Mouse (Mus musculus) midbrain, postnatal 0 days (tissue): ENCODE results near the gene Ube2q1. TPM values are rescaled to one million over a fixed set of nuclear protein-coding genes. Genes with fewer than 3 reads are reported as not detected.

Experiments
- ATAC-seq: fragments of 200-750 bp; cut with Nextera tagmentation; 2 replicates; pipeline ENCODE4 v1.8.0; 2017; ENCODE audit warnings: moderate number of reproducible peaks, mild to moderate bottlenecking, moderate TSS enrichment, moderate library complexity; ENCODE audit not compliant: low FRiP score
- DNase-seq: peaks from one replicate; pipeline ENCODE4 v3.0.0-alpha.2; 2015; ENCODE audit warnings: low spot score
- H3K27ac ChIP-seq: fragments of 300-500 bp; sonication (generic); 2 replicates; pipeline ENCODE4 v1.5.1; 2014; ENCODE audit warnings: low read depth, mild to moderate bottlenecking, low read length, mixed read lengths
- H3K27me3 ChIP-seq: fragments of 300-500 bp; sonication (generic); 2 replicates; pipeline ENCODE4 v1.6.1; 2014; ENCODE audit warnings: low read length, control low read depth, mixed read lengths; ENCODE audit not compliant: insufficient read depth
- H3K36me3 ChIP-seq: fragments of 300-500 bp; sonication (generic); 2 replicates; pipeline ENCODE4 v1.6.1; 2014; ENCODE audit warnings: low read length, control low read depth, mixed read lengths; ENCODE audit not compliant: insufficient read depth
- H3K4me1 ChIP-seq: fragments of 300-500 bp; sonication (generic); 2 replicates; pipeline ENCODE4 v1.6.1; 2014; ENCODE audit warnings: mild to moderate bottlenecking, control low read depth, antibody characterized with exemption, low read length, mixed read lengths; ENCODE audit not compliant: insufficient read depth
- H3K4me2 ChIP-seq: fragments of 300-500 bp; sonication (generic); 2 replicates; pipeline ENCODE4 v1.6.1; 2014; ENCODE audit warnings: low read depth, mild to moderate bottlenecking, low read length, mixed read lengths; ENCODE audit not compliant: poor library complexity, severe bottlenecking
- H3K4me3 ChIP-seq: fragments of 300-500 bp; sonication (generic); 2 replicates; pipeline ENCODE4 v1.5.1; 2014; ENCODE audit warnings: low read depth, mild to moderate bottlenecking, low read length, moderate library complexity
- H3K9ac ChIP-seq: fragments of 300-500 bp; sonication (generic); replicated peaks from 2 replicates; pipeline ENCODE4 v1.6.1; 2014; ENCODE audit warnings: mild to moderate bottlenecking, low read length, moderate library complexity, mixed read lengths; ENCODE audit not compliant: poor library complexity, severe bottlenecking
- H3K9me3 ChIP-seq: fragments of 300-500 bp; sonication (generic); 2 replicates; pipeline ENCODE4 v1.6.1; 2016; ENCODE audit warnings: low read length, control low read depth
- CTCF ChIP-seq: IDR thresholded peaks from 2 replicates; pipeline ENCODE4 v1.5.1; 2016; ENCODE audit warnings: antibody characterized with exemption, mild to moderate bottlenecking
- WGBS: fragments of 180-500 bp; shearing (Covaris S2); extraction: QIAGEN DNeasy Blood & Tissue Kit; methylation state at CpG from one replicate; pipeline ENCODE4 v1.1.7; 2014; 5-methylcytosine and 5-hydroxymethylcytosine counted together
- polyA plus RNA-seq: library from polyadenylated mRNA; unstranded; fragments of >200 nt; fragmentation: Nextera tagmentation; extraction: Ambion mirVana; gene quantifications from 2 replicates; pipeline ENCODE4 v1.2.1, GENCODE M21; 2015
- total RNA-seq: library from RNA; depleted of rRNA; stranded (reverse); fragments of >200 nt; gene quantifications from 2 replicates; pipeline ENCODE4 v1.2.3, GENCODE M21; 2014

Ube2q1 gene
- total and polyA plus RNA-seq, 2 experiments from 2014 or later = 9.4 to 62.2 TPM

DNA sequence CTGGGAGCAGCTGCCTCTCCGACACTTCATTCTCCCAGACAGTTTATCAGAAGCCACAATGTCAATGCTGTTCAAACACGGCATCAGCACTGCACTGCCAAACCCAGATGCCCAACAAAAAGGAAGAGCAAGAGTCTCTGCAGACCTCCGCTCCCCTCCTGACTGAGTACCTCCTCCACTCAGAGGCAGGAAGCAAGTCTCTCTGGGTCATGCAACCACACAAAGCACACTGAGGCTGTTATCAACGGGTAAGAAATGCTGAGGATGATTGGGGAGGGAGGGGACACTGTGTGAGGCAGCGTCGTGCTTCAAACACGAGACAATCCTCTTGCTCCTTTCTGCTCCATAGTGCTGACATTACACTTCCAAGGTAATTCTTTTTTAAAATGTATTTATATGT, 46.5 kb downstream of the Ube2q1 start:
- H3K4me3 ChIP-seq = no peak overlapping the region
- DNase-seq (no peak), ATAC-seq (no peak)
- H3K27me3 ChIP-seq = 0 out of 2 replicates have a peak, but pooled peaks cover 3% of the 10 kb centered on the region
- 73% methylated on average over 7 of the region's 7 CpGs for WGBS
- no peak for TF ChIP-seq CTCF
- no peaks in the 10 kb centered on the region for H3K9me3 ChIP-seq
- no peak overlapping the region for H3K9ac ChIP-seq
- no peak overlapping the region for H3K27ac ChIP-seq
- no peak overlapping the region for H3K4me2 ChIP-seq
- H3K36me3 ChIP-seq = no peaks in the 10 kb centered on the region
- H3K4me1 ChIP-seq = no peaks in the 10 kb centered on the region

DNA sequence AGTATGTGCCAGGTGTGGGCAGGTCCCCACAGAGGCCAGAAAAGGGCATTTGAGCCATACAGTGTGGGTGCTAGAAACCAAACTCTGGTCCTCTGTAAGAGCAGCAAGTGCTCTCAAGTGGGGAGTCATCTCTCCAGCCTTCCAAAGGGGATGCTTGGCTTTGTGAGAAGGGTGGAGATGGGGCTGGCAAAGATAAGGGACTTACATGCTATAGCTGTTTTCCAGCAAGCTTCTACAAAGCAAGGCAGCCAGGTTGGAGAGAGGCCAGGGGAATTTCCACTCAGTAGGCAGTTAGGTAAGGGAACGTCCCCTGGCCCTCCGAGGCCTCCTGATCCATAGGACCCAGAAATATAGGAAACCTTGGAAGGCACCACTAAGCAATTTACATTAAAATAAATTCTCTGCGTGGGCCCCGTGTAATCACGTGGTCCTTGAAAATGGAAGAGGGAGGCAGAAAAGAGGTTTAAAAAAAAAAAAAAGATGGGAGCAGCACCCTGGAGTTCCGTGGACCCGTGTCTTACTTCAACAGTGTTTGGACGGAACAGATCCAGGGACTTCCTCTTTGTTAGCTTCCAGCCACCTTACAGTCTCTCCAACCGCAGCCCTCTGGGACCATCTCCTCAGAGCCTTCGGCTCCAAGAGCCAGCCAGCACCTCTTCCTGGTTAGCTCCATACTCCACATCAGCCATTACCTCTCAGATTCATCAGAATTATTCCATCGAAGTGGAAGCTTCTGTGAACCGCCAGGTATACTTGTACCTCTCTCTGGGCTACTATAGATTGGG, 47.1 kb downstream of the Ube2q1 start:
- WGBS = 82% methylated on average over 12 of the region's 12 CpGs
- H3K9me3 ChIP-seq = no peaks in the 10 kb centered on the region

DNA sequence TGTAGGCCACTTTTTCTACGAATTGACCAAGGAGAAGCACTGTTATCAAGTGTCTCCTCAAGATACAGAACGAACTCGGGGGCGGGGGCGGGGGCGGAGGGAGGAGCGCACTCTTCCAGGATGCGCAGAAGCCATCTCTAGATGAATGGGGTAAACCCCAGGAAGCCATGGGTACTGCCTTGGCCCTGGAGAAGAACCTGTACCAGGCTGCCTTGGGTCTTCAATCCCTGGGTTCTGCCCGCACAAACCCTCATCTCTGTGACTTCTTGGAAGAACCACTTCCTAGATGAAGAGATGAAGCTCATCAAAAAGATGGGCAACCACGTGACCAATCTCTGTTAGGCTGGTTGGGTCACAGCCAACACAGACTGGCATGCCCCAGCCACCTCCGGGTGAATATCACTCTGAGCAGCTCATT, 47.7 kb downstream of the Ube2q1 start:
- WGBS = 84% methylated on average over 11 of the region's 11 CpGs
- Histone ChIP-seq H3K4me2 (no peak overlapping the region), H3K9ac (no peak overlapping the region), H3K9me3 (no peaks in the 10 kb centered on the region), H3K4me1 (no peaks in the 10 kb centered on the region), H3K27ac (no peak overlapping the region), H3K4me3 (no peak overlapping the region), H3K27me3 (0 out of 2 replicates have a peak, but pooled peaks cover 3% of the 10 kb centered on the region), H3K36me3 (no peaks in the 10 kb centered on the region)
- DNase-seq = no peak
- TF ChIP-seq CTCF = no peak
- no peak for ATAC-seq

More for the DNA sequence above, 47.1 kb downstream of the Ube2q1 start:
- Histone ChIP-seq H3K27ac (no peak overlapping the region), H3K27me3 (0 out of 2 replicates have a peak, but pooled peaks cover 3% of the 10 kb centered on the region), H3K9ac (no peak overlapping the region), H3K4me1 (no peaks in the 10 kb centered on the region), H3K4me3 (no peak overlapping the region), H3K4me2 (no peak overlapping the region), H3K36me3 (no peaks in the 10 kb centered on the region)
- TF ChIP-seq CTCF = no peak
- ATAC-seq (no peak), DNase-seq (no peak)

DNA sequence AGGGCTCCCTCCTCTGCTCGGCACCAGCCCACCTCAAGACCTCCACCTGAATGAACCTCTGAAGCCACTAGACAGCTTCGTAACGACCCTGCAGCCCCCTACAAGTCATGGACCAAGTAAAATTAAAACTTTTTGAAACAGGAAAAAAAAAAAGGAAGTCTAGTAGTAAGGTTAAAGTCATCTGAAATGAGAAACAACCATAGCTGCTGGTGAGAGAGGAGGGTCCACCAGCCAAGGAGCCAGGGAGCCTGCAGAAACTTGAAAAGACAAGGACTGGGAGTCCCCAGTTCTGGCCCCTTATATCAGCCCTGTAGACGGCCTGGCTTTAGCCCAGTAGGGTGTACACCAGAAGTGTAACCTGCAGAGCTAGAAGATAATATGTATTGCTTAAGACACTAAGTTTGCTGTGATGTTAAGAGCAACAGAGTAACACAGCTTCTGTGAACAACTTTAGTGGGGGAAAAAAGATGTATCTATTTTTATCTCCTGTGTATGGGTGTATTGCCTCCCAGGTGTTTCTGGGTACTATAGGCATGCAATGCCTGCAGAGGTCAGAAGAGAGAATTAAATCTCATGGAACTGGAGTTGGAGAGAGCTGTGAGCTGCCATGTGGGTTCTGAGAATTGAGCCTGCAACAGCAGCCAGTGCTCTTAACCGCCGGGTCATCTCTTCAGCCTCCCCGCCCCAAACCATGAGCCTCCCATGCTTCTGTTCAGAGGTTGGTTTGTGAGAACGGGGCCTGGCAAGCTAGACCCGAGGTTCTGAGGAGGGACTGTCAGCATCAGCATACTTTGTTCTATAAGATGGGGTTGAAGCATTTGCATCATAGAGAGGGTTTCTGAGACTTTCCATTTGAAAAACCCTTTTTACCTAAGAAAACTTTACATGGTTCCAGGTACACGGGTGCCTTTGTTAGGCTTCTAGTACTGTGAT, 48.4 kb downstream of the Ube2q1 start:
- no peak for TF ChIP-seq CTCF
- ATAC-seq (no peak), DNase-seq (no peak)
- Histone ChIP-seq H3K4me1 (no peaks in the 10 kb centered on the region), H3K36me3 (no peaks in the 10 kb centered on the region), H3K9me3 (no peaks in the 10 kb centered on the region), H3K9ac (no peak overlapping the region), H3K27ac (no peak overlapping the region), H3K4me2 (no peak overlapping the region), H3K4me3 (no peak overlapping the region), H3K27me3 (0 out of 2 replicates have a peak, but pooled peaks cover 3% of the 10 kb centered on the region)
- WGBS = 72% methylated on average over 10 of the region's 10 CpGs

DNA sequence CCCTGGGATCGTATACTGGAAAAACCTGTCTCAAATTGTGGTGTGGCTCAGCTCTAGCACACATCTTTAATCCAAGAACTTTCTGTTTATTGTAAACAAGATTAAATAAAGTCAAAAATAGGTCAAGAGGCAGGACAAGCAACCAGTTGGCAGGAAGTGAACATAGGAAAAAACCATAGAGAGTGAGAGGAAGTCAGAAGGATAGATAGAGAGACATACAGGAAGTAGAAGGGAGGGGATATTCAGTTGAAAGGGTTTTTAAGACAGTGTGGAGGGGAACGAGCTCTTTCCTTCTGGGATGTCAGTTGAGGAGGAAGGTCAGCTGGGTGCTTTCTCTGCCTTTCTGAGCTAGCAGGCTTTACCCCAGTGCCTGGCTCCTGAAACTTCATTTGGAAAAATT, 50.2 kb downstream of the Ube2q1 start:
- Histone ChIP-seq H3K36me3 (no peaks in the 10 kb centered on the region), H3K4me2 (no peak overlapping the region), H3K27ac (no peak overlapping the region), H3K4me1 (no peaks in the 10 kb centered on the region), H3K9ac (no peak overlapping the region), H3K27me3 (0 out of 2 replicates have a peak, but pooled peaks cover 6% of the 10 kb centered on the region), H3K9me3 (no peaks in the 10 kb centered on the region), H3K4me3 (no peak overlapping the region)
- no peak for DNase-seq
- WGBS = 62% methylated on average over 2 of the region's 2 CpGs
- no peak for TF ChIP-seq CTCF
- no peak for ATAC-seq
